Mouse (Mus musculus) MEL (cell line): ENCODE data around the gene Nup153. TPM values are rescaled to one million over a fixed set of nuclear protein-coding genes. Genes with fewer than 3 reads are reported as not detected.

ENCODE experiments used
- DNase-seq: peaks from one replicate; pipeline ENCODE4 v3.0.0; 2011; ENCODE audit warnings: low read depth, low spot score
- H3K27ac ChIP-seq: 2 replicates; pipeline ENCODE4 v1.5.1; 2012; ENCODE audit warnings: low read depth, mild to moderate bottlenecking, control low read depth, low read length, moderate library complexity; ENCODE audit not compliant: control insufficient read depth
- H3K27me3 ChIP-seq, 2 experiments: fragments of 150-350 bp in 1 of 2; sonication (generic) in 1 of 2; 2 replicates each; pipeline ENCODE4 v1.6.1; 2012; ENCODE audit warnings: low read length in 2 of 2, mild to moderate bottlenecking in 2 of 2, improper control_type of control experiment in 1 of 2, moderate library complexity in 1 of 2; ENCODE audit not compliant: insufficient read depth in 2 of 2, control insufficient read depth in 1 of 2
- H3K36me3 ChIP-seq, 2 experiments: 2 replicates each; pipeline ENCODE4 v1.6.1; 2012 to 2014; ENCODE audit warnings: low read length in 2 of 2, improper control_type of control experiment in 1 of 2, inconsistent platforms in 1 of 2, mild to moderate bottlenecking in 1 of 2; ENCODE audit not compliant: insufficient read depth in 2 of 2, control insufficient read depth in 1 of 2
- H3K4me1 ChIP-seq, 2 experiments: fragments of 150-350 bp in 1 of 2; sonication (generic) in 1 of 2; 2 replicates each; pipeline ENCODE4 v1.6.1; 2012; ENCODE audit warnings: low read length in 2 of 2, improper control_type of control experiment in 1 of 2, mild to moderate bottlenecking in 1 of 2; ENCODE audit not compliant: insufficient read depth in 2 of 2, control insufficient read depth in 1 of 2
- H3K4me3 ChIP-seq, 2 experiments: fragments of 150-350 bp in 1 of 2; sonication (generic) in 1 of 2; 2 replicates each; pipeline ENCODE4 v1.5.1; 2012; ENCODE audit warnings: low read depth in 2 of 2, low read length in 2 of 2, mild to moderate bottlenecking in 2 of 2, moderate library complexity in 2 of 2, control low read depth in 1 of 2, improper control_type of control experiment in 1 of 2; ENCODE audit not compliant: control insufficient read depth in 1 of 2, insufficient read depth in 1 of 2
- H3K79me2 ChIP-seq: 2 replicates; pipeline ENCODE4 v1.6.1; 2012; ENCODE audit warnings: mild to moderate bottlenecking, low read length, moderate library complexity; ENCODE audit not compliant: control insufficient read depth, poor library complexity, insufficient read depth
- H3K9ac ChIP-seq: 2 replicates; pipeline ENCODE4 v1.6.1; 2012; ENCODE audit warnings: low read depth, mild to moderate bottlenecking, control low read depth, low read length, moderate library complexity; ENCODE audit not compliant: control insufficient read depth, poor library complexity, severe bottlenecking
- H3K9me3 ChIP-seq: fragments of 150-350 bp; sonication (generic); replicated peaks from 2 replicates; pipeline ENCODE4 v1.6.1; 2012; ENCODE audit warnings: mild to moderate bottlenecking, low read length, improper control_type of control experiment, moderate library complexity; ENCODE audit not compliant: insufficient read depth
- BHLHE40 ChIP-seq: IDR thresholded peaks from 2 replicates; pipeline ENCODE4 v1.6.1; 2012; ENCODE audit warnings: low read depth, mild to moderate bottlenecking, inconsistent platforms, low read length, improper control_type of control experiment, borderline replicate concordance
- CHD2 ChIP-seq: IDR thresholded peaks from 2 replicates; pipeline ENCODE4 v1.6.1; 2011; ENCODE audit warnings: low read length, improper control_type of control experiment
- CTCF ChIP-seq, 3 experiments: IDR thresholded peaks in 2 of 3; conservative IDR thresholded peaks in 1 of 3; 2 replicates each; pipeline ENCODE4 v1.5.1; 2011 to 2012; ENCODE audit warnings: low read length in 3 of 3, low read depth in 2 of 3, mild to moderate bottlenecking in 2 of 3, improper control_type of control experiment in 1 of 3, inconsistent platforms in 1 of 3, mixed read lengths in 1 of 3, moderate library complexity in 1 of 3; ENCODE audit not compliant: control insufficient read depth in 1 of 3, insufficient read depth in 1 of 3, poor library complexity in 1 of 3, severe bottlenecking in 1 of 3
- E2F4 ChIP-seq: IDR thresholded peaks from 2 replicates; pipeline ENCODE4 v1.6.1; 2011; ENCODE audit warnings: low read depth, low read length, improper control_type of control experiment, borderline replicate concordance
- ELF1 ChIP-seq: IDR thresholded peaks from 2 replicates; pipeline ENCODE4 v1.6.1; 2014; ENCODE audit warnings: low read depth, mild to moderate bottlenecking, inconsistent platforms, low read length, improper control_type of control experiment, moderate library complexity
- EP300 ChIP-seq, 2 experiments: IDR thresholded peaks; 2 replicates each; pipeline ENCODE4 v1.6.1; 2011; ENCODE audit warnings: improper control_type of control experiment in 2 of 2, low read length in 2 of 2, low read depth in 1 of 2, mild to moderate bottlenecking in 1 of 2
- ETS1 ChIP-seq: IDR thresholded peaks from 2 replicates; pipeline ENCODE4 v1.6.1; 2012; ENCODE audit warnings: low read depth, mild to moderate bottlenecking, inconsistent platforms, low read length, improper control_type of control experiment, moderate library complexity
- GABPA ChIP-seq: IDR thresholded peaks from 2 replicates; pipeline ENCODE4 v1.6.1; 2012; ENCODE audit warnings: low read depth, mild to moderate bottlenecking, inconsistent platforms, low read length, improper control_type of control experiment, moderate library complexity
- GATA1 ChIP-seq: IDR thresholded peaks from 2 replicates; pipeline ENCODE4 v1.6.1; 2011; ENCODE audit warnings: low read depth, low read length, improper control_type of control experiment
- HCFC1 ChIP-seq: IDR thresholded peaks from 2 replicates; pipeline ENCODE4 v1.6.1; 2012; ENCODE audit warnings: low read depth, mild to moderate bottlenecking, inconsistent platforms, low read length, improper control_type of control experiment, moderate library complexity
- MAFK ChIP-seq: IDR thresholded peaks from 2 replicates; pipeline ENCODE4 v1.6.1; 2011; ENCODE audit warnings: low read depth, mild to moderate bottlenecking, low read length, improper control_type of control experiment, borderline replicate concordance
- MAX ChIP-seq: IDR thresholded peaks from 2 replicates; pipeline ENCODE4 v1.6.1; 2011; ENCODE audit warnings: low read length, improper control_type of control experiment
- MAZ ChIP-seq: IDR thresholded peaks from 2 replicates; pipeline ENCODE4 v1.6.1; 2012; ENCODE audit warnings: low read depth, mild to moderate bottlenecking, inconsistent platforms, low read length, improper control_type of control experiment
- MEF2A ChIP-seq: IDR thresholded peaks from 2 replicates; pipeline ENCODE4 v1.6.1; 2014; ENCODE audit warnings: low read depth, mild to moderate bottlenecking, inconsistent platforms, low read length, improper control_type of control experiment; ENCODE audit not compliant: poor library complexity, insufficient replicate concordance, severe bottlenecking; ENCODE audit errors: extremely low read depth
- MXI1 ChIP-seq: IDR thresholded peaks from 2 replicates; pipeline ENCODE4 v1.6.1; 2011; ENCODE audit warnings: mild to moderate bottlenecking, low read depth, low read length, improper control_type of control experiment
- MYB ChIP-seq: IDR thresholded peaks from 2 replicates; pipeline ENCODE4 v1.6.1; 2011; ENCODE audit warnings: mild to moderate bottlenecking, low read depth, low read length, improper control_type of control experiment
- MYC ChIP-seq: IDR thresholded peaks from 2 replicates; pipeline ENCODE4 v1.6.1; 2011; ENCODE audit warnings: low read depth, mild to moderate bottlenecking, low read length, improper control_type of control experiment, moderate library complexity
- NELFE ChIP-seq: IDR thresholded peaks from 2 replicates; pipeline ENCODE4 v1.6.1; 2011; ENCODE audit warnings: low read depth, low read length, improper control_type of control experiment
- NRF1 ChIP-seq: IDR thresholded peaks from 2 replicates; pipeline ENCODE4 v1.6.1; 2014; ENCODE audit warnings: low read depth, mild to moderate bottlenecking, inconsistent platforms, low read length, improper control_type of control experiment, moderate library complexity; ENCODE audit not compliant: poor library complexity, insufficient read depth, severe bottlenecking
- POLR2A ChIP-seq, 2 experiments: IDR thresholded peaks; 2 replicates each; pipeline ENCODE4 v1.6.1; 2011 to 2012; ENCODE audit warnings: low read length in 2 of 2, mild to moderate bottlenecking in 2 of 2, control low read depth in 1 of 2, improper control_type of control experiment in 1 of 2, low read depth in 1 of 2, moderate library complexity in 1 of 2; ENCODE audit not compliant: control insufficient read depth in 1 of 2, insufficient read depth in 1 of 2, poor library complexity in 1 of 2
- POLR2AphosphoS5 ChIP-seq: IDR thresholded peaks from 2 replicates; pipeline ENCODE4 v1.6.1; 2012; ENCODE audit warnings: low read depth, borderline replicate concordance, mild to moderate bottlenecking, inconsistent platforms, low read length, moderate library complexity, mixed read lengths
- RAD21 ChIP-seq: IDR thresholded peaks from 2 replicates; pipeline ENCODE4 v1.6.1; 2011; ENCODE audit warnings: mild to moderate bottlenecking, low read depth, low read length, improper control_type of control experiment
- RCOR1 ChIP-seq: IDR thresholded peaks from 2 replicates; pipeline ENCODE4 v1.6.1; 2012; ENCODE audit warnings: low read depth, mild to moderate bottlenecking, inconsistent platforms, low read length, improper control_type of control experiment
- SIN3A ChIP-seq: IDR thresholded peaks from 2 replicates; pipeline ENCODE4 v1.6.1; 2012; ENCODE audit warnings: low read length, improper control_type of control experiment, inconsistent platforms
- SMC3 ChIP-seq: IDR thresholded peaks from 2 replicates; pipeline ENCODE4 v1.6.1; 2011; ENCODE audit warnings: low read depth, low read length, improper control_type of control experiment
- TBP ChIP-seq: IDR thresholded peaks from 2 replicates; pipeline ENCODE4 v1.8.0; 2011; ENCODE audit warnings: low read depth, low read length, improper control_type of control experiment
- TCF12 ChIP-seq: IDR thresholded peaks from 2 replicates; pipeline ENCODE4 v1.6.1; 2014; ENCODE audit warnings: low read depth, mild to moderate bottlenecking, inconsistent platforms, low read length, improper control_type of control experiment, moderate library complexity
- UBTF ChIP-seq: IDR thresholded peaks from 2 replicates; pipeline ENCODE4 v1.6.1; 2012; ENCODE audit warnings: low read depth, mild to moderate bottlenecking, inconsistent platforms, low read length, improper control_type of control experiment, moderate library complexity, borderline replicate concordance; ENCODE audit not compliant: insufficient read depth
- USF1 ChIP-seq: IDR thresholded peaks from 2 replicates; pipeline ENCODE4 v1.6.1; 2014; ENCODE audit warnings: low read depth, mild to moderate bottlenecking, inconsistent platforms, low read length, improper control_type of control experiment, moderate library complexity
- USF2 ChIP-seq, 2 experiments: IDR thresholded peaks; 2 replicates each; pipeline ENCODE4 v1.6.1; 2011 to 2012; ENCODE audit warnings: improper control_type of control experiment in 2 of 2, low read length in 2 of 2, borderline replicate concordance in 1 of 2, inconsistent platforms in 1 of 2, low read depth in 1 of 2, mild to moderate bottlenecking in 1 of 2; ENCODE audit not compliant: insufficient read depth in 1 of 2
- ZC3H11A ChIP-seq: IDR thresholded peaks from 2 replicates; pipeline ENCODE4 v1.6.1; 2012; ENCODE audit warnings: low read depth, mild to moderate bottlenecking, inconsistent platforms, low read length, improper control_type of control experiment
- ZKSCAN1 ChIP-seq: IDR thresholded peaks from 2 replicates; pipeline ENCODE4 v1.6.1; 2012; ENCODE audit warnings: low read depth, mild to moderate bottlenecking, inconsistent platforms, low read length, improper control_type of control experiment, moderate library complexity
- ZMIZ1 ChIP-seq: IDR thresholded peaks from 2 replicates; pipeline ENCODE4 v1.6.1; 2012; ENCODE audit warnings: low read depth, mild to moderate bottlenecking, inconsistent platforms, low read length, improper control_type of control experiment, moderate library complexity
- ZNF384 ChIP-seq: IDR thresholded peaks from 2 replicates; pipeline ENCODE4 v1.6.1; 2012; ENCODE audit warnings: low read depth, mild to moderate bottlenecking, inconsistent platforms, low read length, improper control_type of control experiment
- polyA plus RNA-seq, 2 experiments: library from polyadenylated mRNA; stranded (reverse) in 1 of 2; unstranded in 1 of 2; fragments of >175 nt in 1 of 2; fragments of >200 nt in 1 of 2; gene quantifications; 2 replicates each; pipeline versions ENCODE4 v1.2.1 to v1.2.4; 2012; ENCODE audit warnings: low replicate concordance in 2 of 2, low read depth in 1 of 2; ENCODE audit not compliant: insufficient read length in 2 of 2, insufficient read depth in 1 of 2, missing spikeins in 1 of 2
- total RNA-seq: library from RNA; depleted of rRNA; stranded (reverse); fragments of 300-350 nt; gene quantifications from 2 replicates; pipeline ENCODE4 v1.2.3, GENCODE M21; 2012

The Nup153 gene
- total and polyA plus RNA-seq, 3 experiments: 64.6 to 221 (median 82.8) TPM

GRCm38 (mm10) chr13:46725227-46725626 lies 2.5 kb downstream of the Nup153 start:
- DNase-seq: peak; percentile 85
- peak overlapping the region; percentile 21 to 91 for H3K4me3 ChIP-seq
- peak overlapping the region; percentile 96 for H3K9ac ChIP-seq

GRCm38 (mm10) chr13:46724371-46724770 lies 3.4 kb downstream of the Nup153 start:
- peaks cover 20 to 24% of the 10 kb centered on the region in 2 experiments; a peak in 3 of 4 replicates for H3K4me1 ChIP-seq
- peaks cover 6 to 52% of the 10 kb centered on the region in 2 experiments; a peak in 3 of 4 replicates for H3K36me3 ChIP-seq
- no peak overlapping the region for H3K27ac ChIP-seq
- DNase-seq: no peak
- H3K4me3 ChIP-seq: no peak overlapping the region; a peak in 1 of 4 replicates
- H3K9me3 ChIP-seq: no peaks in the 10 kb centered on the region
- TF ChIP-seq GABPA: no peak
- no peaks in the 10 kb centered on the region for H3K27me3 ChIP-seq
- 0 out of 2 replicates have a peak overlapping the region, but pooled peaks have one; percentile 14 for H3K9ac ChIP-seq
- peaks cover 66% of the 10 kb centered on the region for H3K79me2 ChIP-seq

More at GRCm38 (mm10) chr13:46725227-46725626, 2.5 kb downstream of the Nup153 start:
- Histone ChIP-seq H3K9me3 (no peaks in the 10 kb centered on the region), H3K4me1 (peaks cover 20% of the 10 kb centered on the region in 2 experiments; a peak in 3 of 4 replicates), H3K36me3 (peaks cover 4 to 44% of the 10 kb centered on the region in 2 experiments; a peak in 3 of 4 replicates), H3K27ac (peak overlapping the region; percentile 1; the same call in 1 of the 2 replicates), H3K79me2 (peaks cover 58% of the 10 kb centered on the region), H3K27me3 (no peaks in the 10 kb centered on the region)
- TF ChIP-seq POLR2A (IDR thresholded peaks at IDR 0.05; ENCODE audit: control insufficient read depth in 1 of 2, insufficient read depth in 1 of 2, low read depth in 1 of 2, low read length in 2 of 2, poor library complexity in 1 of 2) (no peak), CHD2 (no peak), UBTF (no peak), MXI1 (peak; percentile 69), NELFE (no peak), ELF1 (no peak), CTCF (IDR thresholded peaks at IDR 0.05 in 2 of 3, conservative IDR thresholded peaks at IDR 0.05 in 1 of 3; ENCODE audit: control insufficient read depth in 1 of 3, insufficient read depth in 1 of 3, low read depth in 2 of 3, low read length in 3 of 3, poor library complexity in 1 of 3, severe bottlenecking in 1 of 3) (no peak), ZC3H11A (no peak), USF2 (IDR thresholded peaks at IDR 0.05; ENCODE audit: borderline replicate concordance in 1 of 2, insufficient read depth in 1 of 2, low read depth in 1 of 2, low read length in 2 of 2) (no peak), GABPA (peak; percentile 55; the same call in 1 of the 2 replicates), TCF12 (no peak), SMC3 (no peak), GATA1 (0 out of 2 replicates have a peak, but pooled peaks have one; percentile 42), RCOR1 (no peak), NRF1 (no peak), ZNF384 (no peak), BHLHE40 (no peak), POLR2AphosphoS5 (no peak), MAZ (no peak), USF1 (no peak), MAFK (peak; percentile 99), ZKSCAN1 (no peak), MEF2A (no peak), E2F4 (no peak), TBP (peak; percentile 47; the same call in 1 of the 2 replicates), HCFC1 (no peak), RAD21 (no peak), MYB (no peak), ZMIZ1 (no peak), ETS1 (peak; percentile 85), MYC (no peak), SIN3A (peak; percentile 81), MAX (peak; percentile 33; the same call in 1 of the 2 replicates), EP300 (IDR thresholded peaks at IDR 0.05; ENCODE audit: low read depth in 1 of 2, low read length in 2 of 2) (peak in 1 of 2 experiments; percentile 71; a peak in 1 of 4 replicates)
